Mouse (Mus musculus) spleen, postnatal 10 days (tissue): ENCODE measurements at regions not wholly inside any gene's neighbourhood (a gene's known extent, or its start where the extent isn't known, plus 50 kb on each side); places are given as distances from the start of the nearest gene placed in this dataset.

Experiments
- DNase-seq, 2 experiments: peaks; one replicate each; pipeline ENCODE4 v3.0.0; 2021 to 2022; ENCODE audit warnings: low spot score in 2 of 2

- peak in 1 of 2 experiments; percentile 14 for DNase-seq
These were observed 73.1 kb downstream of the Olfr444 start for GRCm38 (mm10) chr6:43021967-43022366.
